Mouse (Mus musculus) induced T-regulatory cell, adult 2 months (primary cell): ENCODE results near the gene Dpp3.
"Not testable (repeated sequence)": the region's sequence is repeated elsewhere in the genome, so short reads cannot be mapped to it uniquely, and the experiment has no call there.

ENCODE experiments used
- DNase-seq: peaks from one replicate; pipeline ENCODE4 v3.0.0-alpha.2; 2012; ENCODE audit warnings: low read depth

Dpp3 gene

DNA sequence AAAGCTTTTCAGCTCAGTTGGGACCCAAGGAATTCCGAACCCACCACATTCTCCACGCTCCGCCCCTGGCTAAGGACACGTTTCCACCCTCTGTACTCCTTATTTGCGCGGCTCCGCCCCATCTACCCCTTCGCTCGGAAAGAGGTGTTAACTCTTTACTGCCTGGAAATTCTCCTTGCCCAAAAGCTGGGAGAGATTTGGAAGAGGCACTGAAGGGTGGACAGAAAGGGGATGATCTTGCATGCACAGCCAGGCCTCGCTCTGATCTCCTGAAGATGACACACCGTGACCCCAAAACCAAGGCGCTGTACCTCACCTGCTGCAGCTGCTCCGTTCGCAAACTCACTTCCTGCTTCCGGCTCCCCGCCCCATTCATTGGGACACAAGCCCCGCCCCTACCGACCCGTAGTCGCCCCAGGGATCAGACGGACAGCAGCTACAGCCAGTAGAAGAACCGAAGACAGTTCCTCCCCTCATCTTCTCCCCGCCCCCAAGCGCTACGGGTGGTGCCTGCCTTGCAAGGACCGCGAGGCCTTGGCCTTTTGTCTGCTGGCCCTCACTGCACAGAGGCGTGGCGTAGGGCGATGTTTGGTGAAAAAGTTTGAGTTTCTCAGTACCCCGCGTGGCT is at the start of gene Dpp3:
TSS of gene Dpp3 (minus strand) at position 384 of the 628 bp plus-strand sequence.
- peak; percentile 99 for DNase-seq

DNA sequence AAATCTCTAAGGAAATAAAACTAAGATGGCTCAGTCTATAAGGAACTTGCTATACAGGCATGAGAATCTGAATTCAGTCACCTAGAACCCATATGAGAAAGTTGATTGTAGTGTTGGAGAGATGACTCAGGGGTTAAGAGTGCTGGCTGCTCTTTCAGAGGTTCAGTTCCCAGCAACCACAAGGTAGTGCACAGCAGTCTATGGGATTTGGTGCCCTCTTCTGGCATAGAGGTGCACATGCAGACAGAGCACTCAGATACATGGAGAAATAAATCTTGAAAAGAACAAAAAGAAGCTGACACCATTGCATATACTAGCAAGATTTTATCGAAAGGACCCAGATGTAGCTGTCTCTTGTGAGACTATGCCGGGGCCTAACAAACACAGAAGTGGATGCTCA is 40.1 kb upstream of the Dpp3 start:
- peak; percentile 66 for DNase-seq

DNA sequence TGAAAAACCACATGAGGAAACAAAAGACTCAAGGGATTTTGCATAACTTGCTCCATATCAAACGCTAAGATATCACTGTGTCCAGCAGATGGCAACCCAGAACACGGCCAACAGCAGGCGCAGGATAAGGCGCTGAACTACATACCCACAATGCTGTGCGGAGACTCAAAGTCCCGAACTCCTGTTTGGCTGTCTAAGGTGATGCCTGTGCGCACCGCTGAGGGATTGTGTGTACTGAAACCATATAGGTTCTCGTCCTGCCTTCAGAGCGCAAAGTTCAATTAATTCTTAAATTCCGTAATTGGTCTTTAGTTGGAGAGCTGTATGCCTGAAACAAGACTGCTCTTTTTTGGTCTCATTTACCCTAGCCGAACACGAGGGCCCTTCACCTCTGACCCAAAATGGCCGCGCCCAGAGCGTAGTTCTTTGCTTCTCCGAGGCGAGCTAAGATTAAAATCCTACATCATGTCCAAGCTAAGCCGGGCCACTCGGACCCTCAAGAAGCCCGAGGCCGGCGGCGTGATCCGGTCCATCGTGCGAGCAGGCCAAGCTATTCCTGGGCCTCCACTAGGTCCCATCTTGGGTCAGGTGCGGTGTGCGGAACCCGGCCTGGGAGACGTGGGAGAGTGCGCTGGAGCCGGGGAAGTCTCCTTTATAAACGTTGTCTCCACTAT is 34.0 kb upstream of the Dpp3 start, which contains the start of gene Mrpl11:
TSS of gene Mrpl11 (plus strand) at position 220 of the 674 bp plus-strand sequence.
- DNase-seq: peak; percentile 97

DNA sequence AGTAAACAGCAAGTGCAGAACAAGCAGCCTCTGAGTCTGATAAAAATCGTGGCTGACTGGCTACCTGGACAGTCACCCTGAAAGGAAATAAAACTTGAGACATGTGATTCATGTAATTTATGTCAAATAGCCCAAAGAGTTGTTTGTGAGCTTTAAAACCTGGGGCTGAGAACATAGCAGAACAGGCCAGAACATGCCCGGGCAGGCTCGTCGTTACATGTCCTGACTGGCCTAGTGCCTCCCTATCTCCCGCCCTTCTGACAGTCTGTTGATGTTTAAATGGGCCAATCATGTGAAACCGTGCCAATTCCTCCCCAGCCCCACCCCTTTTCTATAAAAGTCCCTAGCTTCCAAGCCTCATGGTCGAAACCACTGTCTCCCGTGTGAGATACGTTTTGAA is 20.6 kb upstream of the Dpp3 start:
- not testable (repeated sequence) for DNase-seq

DNA sequence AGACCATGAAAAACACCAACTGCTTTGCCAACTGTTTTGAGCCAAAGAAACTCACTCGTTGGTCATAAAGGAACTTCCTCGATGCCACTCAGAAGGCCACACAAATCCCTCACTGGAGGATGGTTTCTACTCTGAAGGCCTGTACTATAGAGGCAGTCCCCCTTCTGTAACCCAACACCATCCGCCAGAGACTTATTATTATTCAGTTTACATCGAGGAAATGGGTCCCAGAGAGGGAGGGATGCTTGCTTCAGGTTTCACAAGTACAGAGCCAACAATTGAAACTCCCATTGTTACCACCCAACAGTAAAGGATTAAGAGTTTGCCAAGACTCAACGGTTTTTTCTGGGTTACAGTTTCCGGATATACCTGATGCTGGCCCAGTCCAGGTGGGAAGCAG is 17.5 kb upstream of the Dpp3 start:
- DNase-seq: no peak

DNA sequence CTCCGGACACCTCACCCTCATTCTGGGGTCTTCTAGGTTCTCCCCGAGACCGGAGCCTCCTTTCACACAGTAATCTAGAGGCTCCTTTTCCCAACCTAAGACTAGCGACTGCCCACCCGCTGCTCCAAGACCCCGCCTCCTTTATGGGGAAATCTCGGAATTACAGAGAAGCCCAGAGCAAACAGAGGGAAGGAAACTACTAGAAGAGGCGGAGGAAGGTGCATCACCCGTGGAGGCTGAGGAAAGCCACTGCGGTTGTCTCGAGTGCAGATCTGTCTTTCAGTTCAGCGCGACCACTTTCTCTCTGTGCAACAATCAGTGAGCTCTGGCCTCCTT is 15.1 kb upstream of the Dpp3 start:
- no peak for DNase-seq

DNA sequence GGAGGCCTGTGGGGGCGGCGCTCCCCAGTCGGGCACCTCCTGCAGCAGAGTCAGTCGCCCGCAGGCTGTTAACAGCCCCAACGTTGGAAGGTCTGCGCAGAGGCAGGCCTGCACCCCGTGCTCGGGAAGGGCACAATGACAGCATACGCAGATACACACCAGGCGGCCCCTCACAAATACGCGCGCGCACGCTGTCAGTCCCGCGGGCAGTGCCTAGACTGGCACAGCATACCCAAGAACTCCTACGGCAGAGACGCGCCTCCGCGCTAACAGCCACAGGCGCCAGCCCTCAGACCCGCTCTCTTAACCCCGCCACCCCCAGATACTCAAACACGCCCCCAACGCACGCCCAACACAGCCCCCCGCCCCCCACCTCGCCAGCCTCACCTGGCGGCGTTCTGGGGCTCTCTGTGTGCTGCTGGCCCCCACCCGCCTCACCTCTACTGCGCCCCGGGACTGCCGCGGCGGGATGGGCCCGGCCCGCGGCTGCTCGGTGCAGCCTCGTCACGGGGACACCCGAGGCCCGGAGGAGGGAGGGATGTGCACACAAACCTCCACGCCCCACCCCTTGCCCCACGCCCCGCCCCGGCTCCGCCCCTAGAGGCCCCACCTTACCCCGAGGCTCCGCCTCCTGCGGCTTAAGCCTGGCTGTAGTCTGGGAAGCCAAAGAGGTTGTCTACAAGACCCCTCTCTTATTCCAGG is 14.6 kb upstream of the Dpp3 start, which contains the start of gene Peli3:
TSS of gene Peli3 (minus strand) at position 577 of the 702 bp plus-strand sequence.
- peak; percentile 80 for DNase-seq

DNA sequence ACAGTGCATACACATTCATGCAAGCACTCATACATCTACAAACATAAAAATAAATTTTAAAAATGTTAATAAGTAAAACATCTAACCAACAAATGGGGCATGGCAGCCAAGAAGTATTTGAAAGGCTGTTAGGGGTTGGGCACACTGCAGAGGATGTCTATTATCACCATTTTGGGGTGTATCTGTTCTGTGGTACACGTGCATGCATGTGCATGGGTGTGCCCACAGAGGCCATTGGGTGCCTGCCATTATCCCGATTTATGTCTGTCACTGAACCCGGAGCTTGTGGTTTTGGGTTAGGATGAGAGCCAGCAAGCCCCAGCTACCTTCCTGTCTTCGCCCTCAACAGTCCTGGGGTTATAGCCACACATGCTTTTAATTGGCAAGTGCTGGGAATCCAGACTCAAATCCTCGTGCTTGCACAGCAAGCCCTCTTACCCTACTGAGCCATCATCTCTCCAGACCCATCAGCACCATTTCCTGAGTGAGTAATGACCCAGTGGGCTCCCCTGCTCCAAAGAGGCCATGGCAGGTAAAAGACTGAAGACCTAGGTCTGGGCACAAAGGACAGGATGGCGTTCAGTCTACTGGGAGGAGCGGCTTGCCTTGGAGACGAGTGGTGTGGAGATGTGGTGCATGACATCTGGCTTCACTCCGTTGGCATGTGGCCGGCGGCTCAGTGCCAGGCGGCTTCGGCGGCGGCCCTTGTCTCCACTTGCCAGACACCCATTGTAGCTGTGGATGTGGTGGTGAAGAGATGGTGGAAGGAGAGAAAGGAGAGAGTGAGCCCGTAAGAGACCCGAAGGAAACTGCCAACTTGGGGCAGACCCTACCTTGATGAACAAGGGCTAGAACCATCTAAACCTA is 9.6 kb upstream of the Dpp3 start:
- no peak for DNase-seq

DNA sequence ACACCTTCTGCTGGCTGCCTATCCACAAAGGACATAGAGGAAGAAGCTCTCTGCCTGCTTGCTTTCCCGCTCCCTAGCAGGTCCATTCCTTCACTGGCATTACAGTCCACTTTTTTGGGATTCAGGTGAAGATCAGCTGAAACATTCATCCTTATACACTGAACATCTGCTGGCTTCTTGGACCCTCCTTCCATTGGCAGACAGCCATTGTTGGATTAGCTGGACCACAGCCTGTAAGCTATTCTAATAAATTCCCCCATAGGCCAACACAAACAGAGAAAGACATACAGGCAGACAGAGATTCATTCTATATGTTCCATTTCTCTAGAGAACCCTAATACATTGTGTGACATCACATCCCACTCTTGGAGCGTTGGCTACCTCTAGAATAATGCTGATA is 8.8 kb upstream of the Dpp3 start:
- no peak for DNase-seq

DNA sequence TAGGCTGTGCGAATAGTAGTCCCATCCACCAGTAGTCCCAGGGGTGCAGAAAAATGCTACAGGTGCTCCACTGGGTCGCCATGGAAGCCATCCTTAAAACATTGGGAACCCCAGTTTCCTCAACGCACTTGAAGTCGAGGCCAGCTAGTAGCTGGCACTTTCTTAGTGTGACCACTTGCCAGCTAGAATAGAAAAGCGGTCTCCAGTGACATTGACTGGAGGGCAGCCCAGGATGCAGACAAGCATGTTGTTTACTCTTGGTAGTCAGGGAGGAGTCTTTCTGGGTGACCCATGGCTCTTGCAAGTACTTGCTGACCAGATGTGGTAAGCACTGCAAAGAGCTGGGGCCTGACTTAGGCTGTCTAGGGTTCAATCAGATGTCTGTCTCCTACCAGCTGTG is 694 bp upstream of the Dpp3 start:
- no peak for DNase-seq

DNA sequence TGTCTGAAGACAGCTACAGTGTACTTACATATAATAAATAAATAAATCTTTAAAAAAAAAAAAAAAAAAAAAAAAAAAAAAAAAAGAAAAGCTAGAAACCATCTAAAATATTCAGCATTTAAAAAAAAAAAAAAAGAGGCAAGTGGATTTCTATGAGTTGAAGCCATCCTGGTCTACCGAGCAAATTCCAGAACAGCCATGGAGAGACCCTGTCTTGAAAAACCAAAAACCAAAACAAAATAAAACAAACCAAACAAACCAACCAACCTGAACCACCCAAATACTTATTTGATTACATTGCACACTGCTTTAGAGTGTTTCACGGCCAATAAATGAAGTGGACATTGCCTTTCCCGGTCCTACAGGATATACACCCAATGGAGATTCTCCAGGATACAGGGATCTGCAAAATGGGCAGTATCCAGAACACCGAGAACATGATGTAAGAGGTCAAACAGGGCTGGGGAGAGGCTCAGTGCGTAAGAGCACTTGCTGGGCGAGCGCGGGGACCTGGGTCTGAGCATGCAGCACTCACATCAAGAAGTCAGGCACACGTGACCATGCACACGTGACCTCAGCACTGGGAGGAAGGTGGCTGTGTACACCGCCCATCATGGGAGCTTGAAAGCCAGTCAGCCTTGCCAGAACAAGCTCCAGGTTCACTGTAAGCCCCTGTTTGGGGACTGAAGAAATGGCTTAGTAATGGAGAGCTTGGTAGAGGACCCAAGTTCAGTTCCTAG is 2.8 kb downstream of the Dpp3 start:
- DNase-seq: no peak

DNA sequence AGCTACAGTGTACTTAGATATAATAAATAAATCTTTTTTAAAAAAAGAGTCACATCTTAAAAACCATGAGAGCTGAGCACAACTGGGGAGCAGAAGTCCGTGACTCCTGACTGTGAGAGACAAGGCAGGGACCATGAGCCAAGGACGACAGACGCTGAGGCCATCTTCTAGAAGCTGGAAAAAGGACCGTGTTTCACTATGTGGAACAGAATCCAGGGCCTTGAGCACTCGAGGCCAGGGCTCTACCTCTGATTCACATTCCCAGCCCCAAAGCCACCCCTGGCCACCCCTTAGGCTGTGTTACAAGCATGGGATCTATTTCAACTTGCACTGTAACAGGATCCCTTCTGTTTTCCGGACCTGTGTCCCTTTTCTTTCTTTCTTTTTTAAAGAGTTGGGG is 8.4 kb downstream of the Dpp3 start:
- DNase-seq: no peak

DNA sequence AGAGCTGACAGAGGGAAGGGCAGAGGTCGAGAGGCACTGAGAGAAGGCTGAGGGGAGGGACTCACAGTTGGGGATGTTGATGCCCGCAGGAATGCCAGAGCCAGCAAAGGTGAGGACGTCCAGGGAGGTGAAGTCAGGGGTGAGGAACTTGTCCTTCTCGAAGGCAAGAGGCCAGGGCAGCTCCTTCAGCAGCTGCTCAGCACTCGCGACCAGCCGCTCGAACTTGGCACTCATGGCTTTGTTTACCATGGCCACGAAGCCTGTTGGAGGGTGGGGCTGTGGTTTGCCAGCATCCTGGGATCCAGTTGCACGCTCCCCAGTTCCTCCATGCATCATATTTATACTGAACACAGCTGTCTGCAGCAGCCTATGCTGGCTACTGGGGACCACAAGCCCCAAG is 11.3 kb downstream of the Dpp3 start:
- DNase-seq: no peak

DNA sequence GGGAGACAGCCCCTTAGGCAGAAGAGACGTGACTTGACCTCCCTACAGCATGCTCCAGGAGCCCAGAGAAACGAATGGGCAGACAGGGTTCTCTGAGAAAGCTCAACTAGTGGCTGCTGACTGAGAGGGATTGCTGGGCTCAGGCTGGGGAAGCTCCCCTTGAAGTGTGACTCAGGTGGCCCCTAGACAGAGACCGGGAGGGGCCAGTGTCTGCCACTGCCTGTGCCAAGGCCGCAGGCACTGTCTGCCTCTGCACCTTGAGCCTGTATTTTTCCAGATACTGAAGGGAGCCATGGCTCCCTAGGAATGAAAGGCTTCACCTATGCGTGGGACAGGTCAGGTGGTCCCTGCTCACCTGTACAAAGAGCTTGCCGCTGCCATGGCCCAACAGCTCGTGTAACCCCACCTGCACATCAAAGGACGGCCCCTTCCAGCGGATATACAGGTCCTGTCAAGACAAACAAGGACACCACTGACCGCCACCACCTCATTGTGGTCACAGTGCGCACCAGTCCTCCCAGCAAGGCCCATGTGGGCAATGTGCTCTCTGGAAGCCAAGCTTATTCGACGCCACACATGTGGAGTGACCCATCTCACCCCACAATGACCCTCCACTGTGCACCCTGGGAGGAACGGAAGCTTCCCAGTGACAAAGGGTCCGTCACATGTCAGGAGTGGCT is 12.0 kb downstream of the Dpp3 start:
- no peak for DNase-seq

DNA sequence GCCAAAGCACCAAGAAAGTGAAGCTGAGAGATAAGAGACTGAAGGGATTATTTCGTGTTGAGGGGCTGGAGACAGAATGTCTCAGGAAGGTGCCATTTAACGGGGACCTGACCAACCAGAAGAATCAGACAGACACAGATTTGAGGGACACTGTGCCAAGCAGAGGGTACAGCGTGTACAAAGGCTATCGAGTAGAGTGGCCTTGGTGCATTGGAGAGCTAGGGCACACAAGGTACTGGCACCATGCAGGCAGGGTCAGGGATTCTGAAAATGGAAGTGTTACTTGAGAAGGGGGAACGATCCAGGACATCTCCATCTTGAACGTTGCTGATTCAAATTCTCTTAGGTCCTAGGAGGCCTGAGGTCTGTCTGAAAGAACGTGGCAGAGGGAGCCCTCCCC is 18.7 kb downstream of the Dpp3 start:
- DNase-seq: no peak

DNA sequence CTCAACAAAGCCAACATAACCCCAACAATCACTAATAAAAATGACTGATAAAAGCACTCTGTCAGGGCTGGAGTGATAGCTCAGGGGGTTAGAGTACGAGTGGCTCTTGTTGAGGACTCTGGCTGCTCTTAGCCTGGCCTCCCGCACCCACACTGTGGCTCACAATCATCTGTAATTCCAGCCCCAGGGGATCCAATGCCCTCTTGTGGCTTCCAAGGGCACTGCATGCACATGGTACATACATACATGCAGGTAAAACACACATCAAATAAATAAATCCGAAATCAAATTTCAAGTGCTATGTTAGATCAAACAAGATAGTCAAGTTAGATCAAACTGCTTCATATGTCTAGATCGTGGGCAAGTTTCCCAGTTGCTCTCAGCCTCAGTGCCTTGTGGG is 20.0 kb downstream of the Dpp3 start:
- DNase-seq: peak; percentile 66

DNA sequence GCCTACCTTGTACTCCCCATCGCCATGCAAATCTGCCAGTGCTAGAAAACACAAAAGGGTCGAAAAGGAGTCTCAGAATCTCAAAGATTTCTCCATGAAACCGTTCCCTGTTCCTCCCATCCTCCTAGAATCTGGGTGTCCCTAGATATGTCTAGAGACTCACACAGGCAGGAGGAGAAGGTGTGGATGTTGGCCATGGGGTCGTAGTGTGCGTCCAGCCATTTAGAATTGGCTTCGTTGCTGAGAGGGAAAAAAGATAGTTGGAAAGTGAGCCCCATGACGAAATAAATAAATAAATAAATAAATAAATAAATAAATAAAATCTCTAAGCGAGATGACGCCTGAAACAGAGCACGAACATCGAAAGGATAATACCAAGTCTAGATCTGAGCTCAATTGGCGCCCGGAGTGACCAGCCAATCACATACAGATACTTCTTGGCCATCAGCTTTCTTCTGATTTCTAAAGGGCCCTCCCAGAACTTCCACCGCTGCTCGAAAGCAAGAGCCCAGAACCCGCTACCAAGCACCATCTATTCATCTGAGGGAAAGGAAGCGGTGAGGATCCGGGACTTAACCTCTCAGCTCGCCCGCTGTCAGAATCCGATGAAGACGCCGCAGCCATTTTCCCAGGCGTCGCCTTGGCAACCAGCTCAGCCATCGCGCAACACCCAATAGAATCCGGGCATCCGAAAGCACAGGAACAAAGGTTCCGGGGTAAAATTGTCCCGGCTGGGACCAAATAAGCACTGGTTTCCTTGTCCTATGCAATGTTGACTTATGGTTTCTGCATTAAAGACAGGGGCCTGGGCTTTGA is 21.9 kb downstream of the Dpp3 start, which contains the start of gene Bbs1:
TSS of gene Bbs1 (minus strand) at position 650 of the 816 bp plus-strand sequence.
- DNase-seq: peak; percentile 91

DNA sequence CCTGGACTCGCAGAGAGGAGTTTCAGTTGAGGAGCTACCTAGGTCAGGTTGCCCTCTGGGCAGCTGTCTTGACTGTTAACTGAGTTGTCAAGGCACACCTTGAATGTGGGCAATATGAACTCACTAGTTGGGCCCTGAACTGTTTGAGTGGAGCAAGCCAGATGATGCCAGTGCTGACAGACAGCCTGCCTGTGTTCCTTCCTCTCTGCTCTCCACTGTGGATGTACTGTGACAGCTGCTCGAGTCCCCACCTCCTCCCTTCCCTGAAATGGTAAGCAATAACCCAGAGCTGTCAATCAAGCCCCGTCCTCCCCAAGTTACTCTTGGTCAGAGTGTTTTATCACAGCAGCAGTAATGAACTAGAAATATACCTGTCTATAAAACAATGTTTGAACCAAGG is 28.2 kb downstream of the Dpp3 start:
- no peak for DNase-seq

DNA sequence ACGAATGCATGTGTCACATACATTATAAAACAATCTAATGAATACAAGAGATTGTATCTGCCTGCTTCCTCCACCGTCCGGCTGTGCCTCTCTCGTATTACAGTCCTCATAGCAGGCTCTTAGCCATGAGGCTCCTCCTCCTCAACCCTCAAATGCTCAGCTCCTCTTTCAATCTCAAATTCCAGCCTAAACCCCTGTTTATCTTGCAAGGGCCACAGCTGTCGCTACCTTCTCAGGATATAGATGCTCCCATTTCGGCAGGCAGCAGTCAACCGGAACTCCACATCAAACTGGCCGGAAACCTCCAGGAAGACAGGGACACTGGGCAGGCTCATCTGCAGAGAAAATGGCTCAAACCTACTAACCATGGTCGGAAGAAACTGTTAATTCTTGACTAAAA is 29.1 kb downstream of the Dpp3 start:
- DNase-seq: no peak
